Mouse (Mus musculus) induced T-regulatory cell, adult 2 months (primary cell): ENCODE measurements around the gene Mfsd6l.
A peak's percentile ranks its signal among the peaks of the same experiment; 100 is the strongest.

Source experiments
- DNase-seq: peaks from one replicate; pipeline ENCODE4 v3.0.0-alpha.2; 2012; ENCODE audit warnings: low read depth

Mfsd6l gene

GRCm38 (mm10) chr11:68555918-68556584, at the start of gene Mfsd6l:
TSS of gene Mfsd6l (plus strand) at chr11:68556186.
- DNase-seq = no peak

DNA sequence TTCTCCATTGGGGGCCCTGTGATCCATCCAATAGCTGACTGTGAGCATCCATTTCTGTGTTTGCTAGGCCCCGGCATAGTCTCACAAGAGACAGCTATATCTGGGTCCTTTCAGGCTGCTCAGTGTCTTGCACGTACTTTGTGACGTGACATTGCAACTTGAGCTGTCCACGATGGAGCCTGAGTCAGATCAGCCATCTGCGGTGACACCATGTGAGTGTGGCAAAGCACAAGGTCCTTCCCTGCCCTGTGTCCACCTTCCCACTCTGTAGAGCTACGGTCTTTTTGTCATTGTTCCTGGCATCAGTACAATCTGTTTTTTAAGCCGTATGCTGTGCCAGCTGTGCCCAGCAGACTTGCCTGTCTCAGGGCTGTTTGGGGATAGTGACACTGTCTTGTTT, 48.7 kb upstream of the Mfsd6l start:
- no peak for DNase-seq

- DNase-seq = no peak
Measured at GRCm38 (mm10) chr11:68508619-68509018, 47.4 kb upstream of the Mfsd6l start.

DNA sequence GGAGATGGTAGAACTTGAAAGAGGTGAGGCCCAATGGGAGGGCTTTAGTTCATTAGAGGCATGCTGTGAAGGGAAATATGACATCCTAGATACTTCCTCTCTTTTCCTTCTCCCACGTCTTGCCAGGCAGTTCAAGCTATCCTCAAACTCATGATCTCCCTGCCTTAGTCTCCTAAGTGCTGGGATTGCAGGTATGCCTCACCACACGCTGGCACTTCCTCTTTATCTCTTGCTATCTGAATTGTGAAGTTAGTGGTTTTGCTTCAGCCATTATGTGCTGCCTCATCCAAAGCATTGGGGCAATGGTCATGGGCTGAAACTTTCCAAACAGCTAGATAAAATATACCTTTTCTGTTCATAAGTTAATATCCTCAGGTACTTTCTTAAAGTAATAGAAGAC, 46.8 kb upstream of the Mfsd6l start:
- no peak for DNase-seq

DNA sequence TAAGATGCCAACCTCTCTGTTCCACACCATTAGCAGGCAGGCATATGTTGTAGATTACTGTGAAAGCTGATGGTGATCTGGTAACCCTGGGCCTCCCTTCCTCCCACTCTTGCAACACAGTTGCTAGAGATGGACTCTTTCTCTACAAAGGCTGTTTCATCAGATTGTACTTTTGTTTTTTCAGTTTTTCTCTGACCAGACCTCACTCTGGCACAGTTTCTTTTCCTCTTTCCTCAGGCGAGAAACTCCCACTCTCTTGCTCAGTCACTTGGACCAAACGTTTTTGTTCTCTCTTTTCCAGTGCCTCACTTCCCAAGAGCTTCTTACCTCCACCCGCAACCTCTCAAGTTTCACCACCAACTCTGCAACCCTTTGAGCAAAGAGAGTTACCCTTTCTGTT, 42.0 kb upstream of the Mfsd6l start:
- no peak for DNase-seq

DNA sequence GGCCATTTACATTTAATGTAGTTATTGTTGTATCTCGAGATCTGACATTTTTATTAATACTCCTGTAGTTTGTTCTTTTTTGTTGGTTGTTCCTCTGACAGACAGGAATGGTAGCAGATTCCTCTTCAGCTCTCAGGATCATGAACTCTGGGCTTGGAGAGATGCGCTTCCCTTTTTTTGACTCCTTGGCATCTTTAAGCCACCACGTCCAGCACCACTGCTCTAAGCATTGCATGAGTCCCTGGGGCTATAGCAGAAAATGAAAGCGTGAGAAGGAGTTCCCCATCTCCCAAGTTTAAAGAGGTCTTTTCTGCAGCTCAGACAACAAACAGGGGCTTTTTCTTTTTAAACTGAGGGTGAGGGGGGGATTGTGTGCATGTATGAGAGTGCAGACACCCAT, 36.6 kb upstream of the Mfsd6l start:
- DNase-seq = no peak

GRCm38 (mm10) chr11:68519815-68520214, 36.2 kb upstream of the Mfsd6l start:
- no peak for DNase-seq

GRCm38 (mm10) chr11:68520439-68520838, 35.5 kb upstream of the Mfsd6l start:
- no peak for DNase-seq

DNA sequence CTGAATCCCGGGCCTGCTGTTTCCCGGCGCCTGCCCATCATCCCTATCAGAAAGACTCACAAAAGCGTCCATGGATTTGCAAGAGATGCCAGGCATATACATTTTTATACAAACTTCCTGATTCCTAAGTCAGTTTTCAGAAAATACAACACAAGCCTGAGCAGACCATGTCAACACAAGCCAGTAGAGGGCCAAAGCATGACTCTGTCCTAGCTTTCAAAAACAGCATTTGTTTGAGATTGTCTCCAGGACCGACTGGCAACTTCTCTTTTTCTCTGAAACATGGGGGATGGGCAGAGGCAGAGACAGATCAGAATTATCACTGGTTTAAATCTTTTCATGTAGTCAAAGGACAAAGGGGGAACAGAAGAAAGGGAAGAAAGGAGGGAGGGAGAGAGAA, 34.6 kb upstream of the Mfsd6l start:
- no peak for DNase-seq

GRCm38 (mm10) chr11:68526441-68526840, 29.5 kb upstream of the Mfsd6l start:
- no peak for DNase-seq

DNA sequence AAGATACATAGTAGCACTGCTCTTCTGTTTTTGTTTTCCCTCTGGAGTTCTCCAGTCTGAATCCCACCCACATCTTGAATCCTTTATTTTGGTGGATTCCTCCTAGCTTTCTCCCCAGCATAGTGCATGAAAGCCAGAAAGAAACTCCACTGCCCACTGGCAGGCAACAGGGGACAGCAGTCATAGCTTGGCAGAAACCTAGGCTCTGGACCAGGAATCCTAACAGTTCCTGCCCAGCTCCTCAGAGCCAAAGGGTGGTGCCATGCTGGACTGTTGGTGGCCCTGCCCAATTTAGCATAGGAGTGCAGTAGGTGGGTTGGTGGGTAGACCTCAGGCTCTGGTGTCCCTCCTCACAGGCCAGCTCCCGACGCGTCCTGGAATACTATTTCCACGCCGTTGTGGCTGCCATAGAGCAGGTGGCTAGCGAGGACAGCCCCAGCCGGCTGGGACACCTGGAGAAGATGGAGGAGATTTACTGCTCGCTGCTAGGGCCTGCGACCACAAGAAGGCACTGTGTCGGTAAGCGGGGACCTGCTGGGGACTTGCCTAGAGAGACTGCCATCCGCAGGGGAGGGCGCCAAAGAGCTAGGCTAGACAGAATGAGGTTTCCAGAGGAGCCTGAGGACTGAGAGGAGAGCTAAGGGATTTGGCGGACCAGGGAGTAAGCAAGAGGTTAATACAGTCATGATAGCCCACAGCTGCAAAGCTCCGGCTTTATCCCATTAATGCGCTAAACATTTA, 24.8 kb upstream of the Mfsd6l start:
- DNase-seq = no peak

DNA sequence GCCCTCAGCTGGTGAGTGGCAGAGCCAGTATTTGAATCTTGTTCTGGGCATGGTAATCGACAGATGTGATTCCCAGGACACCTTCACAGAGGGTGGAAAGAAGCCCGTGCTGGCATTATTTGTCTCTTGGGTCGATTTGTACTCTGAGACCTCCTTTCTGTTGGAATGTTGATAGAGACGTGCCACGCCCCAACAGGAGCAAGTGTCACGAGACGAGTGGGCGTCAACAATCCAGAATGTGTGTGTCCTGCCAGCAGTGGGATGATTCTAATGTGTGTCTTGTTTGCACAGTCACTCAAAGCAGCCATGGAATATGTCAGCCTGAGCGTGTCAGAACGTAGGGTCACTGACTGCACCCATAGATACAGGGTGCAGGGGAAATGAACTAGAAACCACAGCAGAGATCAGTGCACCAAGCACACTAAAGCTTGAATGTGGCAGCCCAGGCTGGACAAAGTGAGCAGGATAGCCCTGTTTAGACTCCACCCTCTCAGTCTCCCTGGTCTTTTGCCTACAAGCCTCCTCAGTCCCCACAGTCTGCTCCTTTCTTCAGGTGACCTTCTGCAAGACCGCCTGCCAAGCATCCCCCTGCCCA, 23.9 kb upstream of the Mfsd6l start:
- no peak for DNase-seq

DNA sequence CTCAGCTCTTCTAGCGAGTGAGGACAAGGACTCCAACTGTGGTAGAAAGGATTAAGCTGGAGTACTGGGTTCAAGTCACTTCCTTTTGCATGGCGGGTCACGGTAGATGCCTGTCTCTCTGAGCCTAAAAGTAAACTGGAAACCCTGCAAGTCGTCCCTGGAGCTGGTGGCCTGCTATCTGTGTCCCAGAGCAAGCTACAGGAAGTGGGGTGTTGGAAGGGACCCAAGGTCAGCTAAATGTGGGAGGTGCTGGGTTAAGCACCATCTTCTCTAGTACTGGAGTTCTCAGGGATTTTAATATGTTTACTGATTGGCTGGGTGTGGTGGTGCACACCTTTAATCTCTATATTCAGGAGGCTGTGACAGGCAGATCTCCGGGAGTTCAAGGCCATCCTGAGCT, 23.2 kb upstream of the Mfsd6l start:
- DNase-seq = no peak

GRCm38 (mm10) chr11:68533971-68534475, 22.0 kb upstream of the Mfsd6l start:
- DNase-seq = no peak

DNA sequence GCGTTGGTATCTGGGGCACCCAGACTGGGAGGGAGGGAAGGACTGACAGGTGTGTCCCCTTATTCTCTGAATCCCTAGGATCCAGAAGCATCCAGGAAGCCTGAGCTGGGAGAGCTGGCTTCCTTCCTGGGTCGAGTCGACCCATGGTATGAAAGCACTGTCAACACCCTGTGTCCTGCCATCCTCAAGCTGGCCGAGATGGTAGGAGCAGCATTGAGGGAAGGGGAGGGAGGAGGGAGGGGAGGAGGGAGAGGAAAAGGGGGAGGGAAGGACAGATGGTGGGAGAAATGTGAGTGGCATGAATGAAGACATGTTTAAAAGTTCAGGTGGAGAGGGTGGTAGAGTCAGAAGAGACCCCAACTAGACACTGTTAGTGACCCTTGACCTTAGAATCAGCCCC, 20.0 kb upstream of the Mfsd6l start:
- no peak for DNase-seq

DNA sequence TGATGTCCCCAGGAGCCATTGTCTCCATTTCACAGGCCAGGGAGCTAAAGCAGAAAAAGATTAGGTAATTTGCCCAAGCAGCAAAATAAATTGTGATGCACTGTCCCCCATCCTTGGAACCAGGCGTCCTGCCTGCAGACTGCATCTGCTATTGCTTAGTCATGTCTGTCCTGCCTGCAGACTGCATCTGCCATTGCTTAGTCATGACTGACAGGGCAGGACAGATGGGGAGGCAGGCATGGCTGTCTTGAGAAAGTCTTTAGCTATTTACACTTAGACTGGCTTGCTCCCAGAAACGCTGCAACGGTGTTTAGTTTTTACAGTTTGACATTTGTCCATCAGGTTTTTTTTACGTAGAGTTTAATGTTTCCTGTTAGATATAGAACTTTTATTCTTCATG, 19.5 kb upstream of the Mfsd6l start:
- no peak for DNase-seq

DNA sequence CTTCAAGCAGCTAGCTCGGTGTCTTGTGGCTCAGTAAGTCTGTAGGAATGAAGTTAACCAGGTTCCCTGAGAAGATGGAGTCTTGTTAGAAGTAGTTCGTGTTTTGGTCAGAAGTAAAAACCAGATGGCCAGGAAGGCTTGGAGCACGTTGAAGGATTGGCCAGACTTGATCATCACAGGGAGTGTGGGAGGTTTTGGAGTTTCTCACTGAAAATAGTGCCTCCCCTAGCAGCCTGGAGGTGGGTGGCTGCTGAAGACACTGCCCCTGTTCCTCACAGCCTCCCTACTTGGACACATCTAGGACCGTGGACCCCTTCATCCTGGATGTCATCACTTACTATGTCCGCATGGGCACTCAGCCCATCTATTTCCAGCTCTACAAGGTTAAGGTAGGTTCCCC, 16.4 kb upstream of the Mfsd6l start:
- DNase-seq = no peak

GRCm38 (mm10) chr11:68544554-68544953, 11.4 kb upstream of the Mfsd6l start:
- DNase-seq = no peak

DNA sequence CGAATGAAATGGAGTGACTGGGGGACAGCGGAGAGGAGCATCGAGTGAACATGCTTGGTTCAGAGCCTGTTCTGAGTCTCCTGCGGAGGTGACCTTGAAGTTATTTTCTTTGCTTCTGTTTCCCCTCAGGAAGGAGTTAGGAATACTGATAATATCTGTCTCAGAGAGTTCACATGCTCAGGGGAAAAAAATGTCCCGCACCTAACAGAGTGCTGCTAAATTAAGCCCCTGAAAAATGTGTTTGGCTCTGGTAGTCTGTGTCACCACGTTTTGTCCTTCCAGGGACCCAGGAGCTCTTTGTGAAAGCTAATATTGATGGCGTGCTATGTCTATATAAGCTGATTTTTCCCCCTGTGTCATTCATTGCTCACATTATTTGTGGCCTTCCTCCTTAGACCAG, 10.8 kb upstream of the Mfsd6l start:
- DNase-seq = no peak

GRCm38 (mm10) chr11:68545682-68546222, 10.2 kb upstream of the Mfsd6l start:
- peak; percentile 31 for DNase-seq

- DNase-seq = no peak
Measured at GRCm38 (mm10) chr11:68547484-68547883, 8.5 kb upstream of the Mfsd6l start.

DNA sequence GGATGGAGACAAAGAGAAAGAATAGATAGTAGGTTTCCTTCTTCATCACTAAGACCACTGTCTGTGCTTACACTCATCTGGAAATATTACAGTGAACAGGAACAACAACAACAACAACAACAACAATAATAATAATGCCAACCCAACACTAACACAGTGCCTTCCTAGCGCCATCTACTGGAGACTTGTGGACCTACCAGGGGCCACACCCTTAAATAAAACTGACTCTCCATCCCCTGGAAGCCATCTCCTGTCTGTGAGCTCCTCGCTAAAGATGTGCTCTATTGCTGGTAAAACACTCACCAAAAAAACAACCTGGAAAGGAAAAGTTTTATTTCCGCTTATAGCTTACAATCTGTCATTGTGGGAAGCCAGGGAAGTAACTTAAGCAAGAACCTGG, 6.4 kb upstream of the Mfsd6l start:
- peak; percentile 70 for DNase-seq

DNA sequence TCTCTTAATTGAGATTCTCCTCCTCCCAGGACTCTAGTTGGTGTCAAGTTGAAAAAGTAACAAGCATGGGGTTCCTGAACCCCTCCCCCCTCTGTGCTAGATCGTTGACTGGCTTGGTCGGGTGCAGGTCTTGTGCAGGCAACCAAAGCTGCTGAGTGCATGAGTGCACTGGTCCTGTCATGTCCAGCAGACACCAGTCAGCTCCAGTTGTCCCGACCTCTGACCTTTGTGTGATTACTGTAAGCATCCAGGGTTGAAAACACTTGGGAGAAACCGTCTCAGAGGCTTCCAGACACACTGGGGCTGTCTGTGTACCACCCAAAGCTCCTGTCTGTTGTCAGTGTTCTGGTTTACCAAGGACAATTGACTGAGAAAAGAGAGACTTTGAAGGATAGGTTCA, 5.6 kb upstream of the Mfsd6l start:
- no peak for DNase-seq
